Mouse (Mus musculus): ENCODE measurements around the gene Klri2. TPM values are rescaled to one million over a fixed set of nuclear protein-coding genes. Genes with fewer than 3 reads are reported as not detected.

The Klri2 gene
- under 1 TPM; 0.68 to 0.76 TPM for total RNA-seq (2023)

DNA sequence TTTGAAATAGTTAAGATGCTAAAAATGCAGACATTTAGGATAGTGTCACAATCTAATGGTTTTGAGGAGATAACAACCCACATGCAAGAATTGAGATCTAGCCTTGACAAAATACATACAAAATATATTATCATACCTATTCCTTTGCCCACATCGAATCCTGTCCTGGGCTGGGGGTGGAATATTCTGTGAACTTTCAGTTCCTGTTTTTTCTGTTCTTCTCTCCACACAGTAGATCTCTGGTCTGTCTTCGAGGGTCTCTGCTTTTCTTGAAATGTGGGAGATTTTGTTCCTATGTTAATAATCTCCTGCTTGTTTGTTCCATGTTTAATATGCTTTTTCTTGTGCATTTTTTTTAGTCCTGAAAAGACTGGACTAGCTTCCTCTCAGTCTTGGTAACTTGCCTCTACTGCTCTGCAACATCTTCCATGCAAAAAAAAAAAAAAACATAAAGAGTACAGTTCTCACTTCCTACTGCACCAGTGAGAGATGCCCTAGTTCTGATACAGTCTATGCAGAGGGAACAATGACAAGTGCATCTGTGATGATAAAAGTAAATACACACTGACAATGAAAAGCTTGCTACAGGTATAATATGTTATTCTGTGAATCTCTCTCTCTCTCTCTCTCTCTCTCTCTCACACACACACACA is at the start of gene Klri2:
Gene Klri2 (minus strand): TSS at position 416 of the 653 bp plus-strand sequence.

DNA sequence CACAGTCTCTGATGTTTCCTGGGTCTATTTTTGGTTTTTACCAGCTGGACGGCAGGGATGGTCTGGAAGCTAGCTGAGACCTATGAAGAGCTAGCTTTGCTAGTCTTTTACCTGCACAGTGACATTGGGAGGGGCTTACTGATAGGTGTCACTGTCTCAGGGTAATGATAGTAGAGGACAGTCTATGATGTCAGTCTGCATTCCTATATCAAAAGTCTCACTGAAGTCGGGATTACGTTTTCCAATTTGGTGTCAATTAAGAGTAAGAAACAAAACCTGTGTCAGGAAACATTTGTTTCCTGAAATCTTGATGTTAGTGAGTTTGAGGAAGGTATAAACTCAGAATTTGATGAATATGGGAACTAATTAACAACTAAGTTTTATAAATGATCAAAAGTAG is 43.9 kb upstream of the Klri2 start, which contains the start of gene Gm156:
Gene Gm156 (minus strand): TSS at position 101 of the 400 bp plus-strand sequence.

DNA sequence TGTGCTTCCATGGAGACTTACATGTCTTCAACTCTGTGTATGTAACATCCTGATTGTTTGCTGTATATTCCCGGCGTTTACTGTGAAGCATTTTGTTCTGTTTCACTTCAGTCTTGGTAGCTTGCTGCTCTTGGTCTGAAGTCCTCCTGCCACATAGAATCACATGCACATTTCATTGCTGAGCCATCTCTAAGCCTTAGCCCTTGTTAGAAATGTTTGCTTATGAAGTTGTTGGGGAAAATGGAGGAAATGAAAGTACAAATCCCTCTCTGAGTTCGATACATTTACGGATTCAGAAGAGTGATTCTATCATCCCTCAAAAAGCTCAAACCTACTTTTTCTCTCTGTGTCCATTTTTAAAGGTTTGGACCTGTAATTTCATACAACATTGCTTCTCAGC is 23.3 kb downstream of the Klri2 start, which contains the start of gene Klri1:
Gene Klri1 (minus strand): TSS at position 101 of the 400 bp plus-strand sequence.

Other genes with a start within 250 kb of the Klri2 start
- 1 to 10 TPM; 1.7 to 3.1 TPM for gene Olr1, start 233.3 kb downstream of the Klri2 start, total RNA-seq (2023)
- gene Tmem52b, start 227.9 kb downstream of the Klri2 start, total RNA-seq (2023) = 1 to 10 TPM in 1 of 2 experiments, not detected in 1; 1.4 TPM
- 10 to 100 TPM; 63.8 to 74.3 TPM for gene Gabarapl1, start 207.3 kb downstream of the Klri2 start, total RNA-seq (2023)
- not detected for gene Klre1, start 162.6 kb downstream of the Klri2 start, total RNA-seq (2023)
- 10 to 100 TPM in 1 of 2 experiments, 1 to 10 TPM in 1; 9.9 to 12.7 TPM for gene Klrd1, start 148.7 kb downstream of the Klri2 start, total RNA-seq (2023)
- gene Klrk1, start 116.6 kb downstream of the Klri2 start, total RNA-seq (2023) = 10 to 100 TPM; 16.5 to 20.0 TPM
- gene Klrc3, start 97.1 kb downstream of the Klri2 start, total RNA-seq (2023) = not detected
- gene Klrc2, start 79.8 kb downstream of the Klri2 start, total RNA-seq (2023) = under 1 TPM in 1 of 2 experiments, not detected in 1; 0.30 TPM
- 1 to 10 TPM; 1.5 to 2.3 TPM for gene Klrc1, start 61.5 kb downstream of the Klri2 start, total RNA-seq (2023)
- gene Klri1, start 23.4 kb downstream of the Klri2 start, total RNA-seq (2023) = 1 to 10 TPM; 1.6 to 2.6 TPM
- gene Gm156, start 43.8 kb upstream of the Klri2 start, total RNA-seq (2023) = not detected
- gene Gm17631, start 122.2 kb upstream of the Klri2 start, total RNA-seq (2023) = not detected
- 1 to 10 TPM; 3.4 to 3.6 TPM for gene Klra17, start 136.2 kb upstream of the Klri2 start, total RNA-seq (2023)
- gene Klra5, start 177.2 kb upstream of the Klri2 start, total RNA-seq (2023) = not detected

Data from monocyte, adult 59 days (primary cell).